Mouse (Mus musculus) monocyte, adult 2 months (primary cell): ENCODE data around the gene Oma1.

Experiments
- DNase-seq, 2 experiments: peaks; one replicate each; pipeline ENCODE4 v3.0.0; 2022; ENCODE audit warnings: low spot score in 2 of 2, low read depth in 1 of 2

Oma1 gene

GRCm38 (mm10) chr4:103313587-103314525 is at the start of gene Oma1:
TSS of gene Oma1 (plus strand) at chr4:103313812.
- peak; percentile 77 to 91 for DNase-seq

DNA sequence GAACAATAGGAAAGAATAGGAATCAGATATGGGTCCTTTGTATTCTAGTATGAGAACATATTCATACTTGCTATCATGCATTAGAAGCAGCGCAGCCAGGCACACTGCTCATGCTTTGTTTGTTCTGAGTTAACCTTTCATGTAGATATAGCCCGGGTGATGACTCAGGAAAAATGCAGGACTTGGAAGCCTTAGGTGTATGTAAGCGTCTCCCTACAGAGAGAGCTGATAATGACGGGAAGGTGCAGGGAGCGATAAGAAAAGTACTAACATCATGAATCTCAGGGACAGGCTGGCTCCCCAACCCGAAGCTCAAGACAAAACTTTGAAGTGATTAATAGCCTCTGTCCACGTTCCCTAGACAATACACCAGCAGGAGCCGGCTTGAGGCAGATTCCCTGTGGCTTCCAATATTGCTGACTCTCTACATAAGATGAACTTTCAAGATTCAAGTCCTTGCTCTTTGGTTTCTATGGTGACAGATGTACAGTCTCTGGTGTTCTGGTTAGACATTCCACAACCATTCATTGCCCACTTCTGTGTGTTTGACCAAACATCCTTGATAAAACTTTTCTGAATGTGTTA is 49.7 kb upstream of the Oma1 start:
- DNase-seq: no peak

DNA sequence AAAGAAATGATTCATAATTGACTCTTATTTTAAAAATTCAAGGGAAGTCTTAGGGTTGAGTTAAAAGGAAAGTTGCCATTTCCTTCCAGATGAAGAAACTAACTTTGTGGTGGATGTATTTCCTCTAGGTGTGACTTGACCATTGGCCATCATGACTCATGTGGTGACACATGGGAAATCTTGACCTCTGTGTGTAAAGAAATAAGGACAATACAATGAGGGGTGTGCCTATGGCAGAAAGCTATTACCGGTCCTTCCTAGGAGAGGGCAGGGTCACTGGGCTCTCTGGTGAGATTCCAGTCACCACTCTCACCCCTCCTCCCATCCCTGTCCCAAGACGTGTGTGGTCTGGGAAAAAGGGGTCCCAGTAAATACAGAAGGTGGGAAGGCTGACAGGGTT is 48.4 kb upstream of the Oma1 start:
- no peak for DNase-seq

- DNase-seq: no peak
These were observed 44.3 kb upstream of the Oma1 start for GRCm38 (mm10) chr4:103269336-103269735.

DNA sequence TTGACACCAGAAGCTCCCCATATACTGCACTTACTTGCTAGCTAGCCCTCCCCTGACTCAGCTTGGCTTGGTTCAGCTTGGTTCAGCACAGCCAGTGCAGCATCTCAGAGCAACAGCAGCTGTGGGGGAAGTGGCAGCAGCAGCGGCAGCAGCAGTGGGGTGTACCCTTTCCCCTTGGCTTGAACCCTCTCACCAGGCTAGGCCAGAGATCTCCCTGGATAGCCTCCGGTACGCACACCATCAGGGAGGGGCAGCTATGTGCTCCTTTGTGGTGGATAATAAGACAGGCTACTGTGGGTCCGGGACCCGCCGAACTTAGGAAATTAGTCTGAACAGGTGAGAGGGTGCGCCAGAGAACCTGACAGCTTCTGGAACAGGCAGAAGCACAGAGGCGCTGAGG is 40.6 kb upstream of the Oma1 start:
- no peak for DNase-seq

DNA sequence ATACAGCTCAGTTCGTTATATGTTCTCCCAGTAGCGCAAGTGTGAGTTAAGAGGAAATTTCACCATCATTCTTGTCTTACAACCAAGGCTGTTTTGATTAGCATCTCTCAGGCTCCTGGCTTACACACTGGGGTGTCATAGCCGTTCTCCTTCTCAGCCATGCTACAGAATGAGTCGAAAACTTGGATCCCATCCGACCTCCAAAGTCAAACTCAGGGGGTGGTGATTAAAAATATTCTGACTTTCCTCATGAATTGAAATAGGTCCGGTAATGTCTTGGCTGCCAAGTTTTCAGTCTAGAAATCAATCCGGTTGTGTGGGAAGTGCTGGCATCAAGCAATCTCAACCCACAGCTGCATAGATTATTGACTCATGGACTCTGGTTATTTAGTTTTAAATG is 25.3 kb upstream of the Oma1 start:
- DNase-seq: no peak

- no peak for DNase-seq
These were observed 22.8 kb upstream of the Oma1 start, which contains the start of gene 4921539E11Rik for GRCm38 (mm10) chr4:103290763-103291162. TSS of gene 4921539E11Rik (minus strand) at chr4:103290863.

- DNase-seq: no peak
These were observed 14.3 kb upstream of the Oma1 start for GRCm38 (mm10) chr4:103299342-103299741.

GRCm38 (mm10) chr4:103303851-103304250 is 9.8 kb upstream of the Oma1 start:
- DNase-seq: no peak

DNA sequence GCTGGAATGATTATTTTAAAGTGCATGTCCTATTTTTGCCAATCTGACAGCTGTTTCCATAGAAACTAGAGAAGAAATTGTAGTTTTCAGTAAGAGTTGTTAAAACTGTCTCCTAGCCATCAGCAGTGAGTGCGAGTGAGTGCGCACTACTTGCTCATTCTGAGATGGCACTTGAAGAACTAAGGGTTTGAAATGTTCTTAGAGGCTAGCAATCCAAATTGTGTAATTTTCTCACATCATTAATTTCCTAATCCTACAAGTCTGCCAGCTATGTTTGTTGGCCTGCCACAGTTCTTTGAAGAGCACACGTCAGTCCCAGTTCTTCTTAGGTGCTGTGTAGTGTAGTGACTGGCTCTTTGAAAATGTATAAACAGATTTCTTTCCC is 906 bp downstream of the Oma1 start:
- DNase-seq: no peak

DNA sequence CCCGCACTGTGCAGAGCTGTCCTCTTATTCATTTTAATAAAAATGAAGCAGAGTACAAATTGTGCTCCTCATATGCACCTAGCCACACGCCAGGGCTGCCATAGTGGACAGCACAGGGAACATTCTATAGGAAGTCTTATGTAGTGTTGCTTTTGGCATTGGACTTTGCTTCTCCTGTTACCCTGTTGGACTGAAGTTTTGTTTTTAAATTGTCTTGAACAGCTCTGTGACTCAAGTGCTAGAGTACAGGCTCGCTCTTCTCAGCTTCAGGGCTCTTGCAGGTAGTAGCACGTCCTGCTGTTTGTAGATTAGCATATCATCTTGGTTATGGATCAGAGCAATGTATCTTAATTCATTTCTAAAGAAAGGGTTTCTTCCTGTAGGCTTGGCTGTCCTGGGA is 2.2 kb downstream of the Oma1 start:
- DNase-seq: no peak

- no peak for DNase-seq
These were observed 7.8 kb downstream of the Oma1 start for GRCm38 (mm10) chr4:103321461-103321860.

DNA sequence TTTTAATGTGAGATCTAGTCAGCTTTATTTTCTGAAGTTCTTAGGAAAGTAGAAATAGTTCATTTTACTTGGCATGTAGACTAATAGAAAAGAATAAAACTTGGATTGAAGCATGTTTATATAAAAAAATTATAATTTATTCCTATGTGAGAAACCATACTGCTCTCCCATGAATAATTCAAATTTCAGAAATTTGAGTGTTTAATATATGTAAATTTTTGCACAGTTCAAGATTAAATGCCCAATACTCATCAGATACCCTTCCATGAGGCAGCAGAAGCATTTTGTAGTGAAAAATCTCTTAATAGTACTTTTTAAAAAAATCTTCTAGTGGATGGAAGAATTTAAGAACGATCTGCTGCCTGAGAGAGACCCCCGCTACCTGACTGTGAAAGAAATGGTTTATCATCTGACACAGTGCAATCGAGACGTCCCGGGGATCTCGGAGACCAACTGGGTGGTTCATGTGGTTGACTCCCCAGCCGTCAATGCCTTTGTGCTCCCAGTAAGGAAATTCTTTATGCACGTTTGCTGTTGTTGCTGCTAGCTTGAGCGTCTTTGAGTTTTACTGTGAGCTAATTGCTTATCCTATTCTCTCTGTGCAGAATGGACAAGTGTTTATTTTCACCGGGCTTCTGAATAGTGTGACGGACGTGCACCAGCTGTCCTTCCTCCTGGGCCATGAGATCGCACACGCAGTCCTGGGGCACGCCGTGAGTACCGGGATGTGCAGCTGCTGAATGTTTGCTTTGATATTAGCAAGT is 11.3 kb downstream of the Oma1 start:
- no peak for DNase-seq

- DNase-seq: no peak
These were observed 13.4 kb downstream of the Oma1 start for GRCm38 (mm10) chr4:103326994-103327393.

DNA sequence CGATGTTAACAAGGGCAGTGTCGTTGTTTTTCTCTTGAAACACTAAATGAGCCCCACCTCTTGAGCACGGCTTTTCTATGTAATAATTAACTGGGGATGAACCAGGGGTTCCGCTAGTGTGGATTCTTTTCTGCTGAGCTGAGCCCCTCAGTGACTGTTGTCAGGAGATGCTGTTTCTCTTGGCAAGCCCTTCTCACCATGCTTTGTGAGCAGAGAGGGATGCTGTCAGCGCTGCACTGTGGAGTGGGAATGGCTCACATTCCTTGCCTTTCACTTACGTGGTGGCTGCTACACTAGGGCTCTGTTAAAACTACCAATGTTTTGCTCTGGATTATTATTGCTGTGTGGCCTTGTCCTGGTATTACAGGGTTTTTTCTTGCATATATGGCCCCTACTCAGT is 15.7 kb downstream of the Oma1 start:
- no peak for DNase-seq

DNA sequence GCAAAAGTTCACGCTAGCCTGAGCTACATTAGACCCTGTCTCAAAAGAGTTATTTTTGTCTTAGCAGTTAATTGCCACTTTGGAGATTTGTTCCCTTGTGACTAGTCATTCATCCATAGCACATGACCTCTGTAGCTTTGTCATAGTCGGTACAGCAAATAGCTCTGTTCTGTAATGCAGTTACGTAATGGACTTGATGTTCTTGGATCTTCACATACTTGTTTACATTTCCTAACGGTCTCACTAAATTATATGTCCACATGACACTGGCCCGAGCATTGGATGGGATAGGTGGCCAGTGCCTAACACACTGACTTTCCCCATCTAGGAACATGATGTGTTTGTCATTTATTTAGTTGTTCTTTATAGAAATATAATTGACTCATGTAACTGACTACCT is 21.5 kb downstream of the Oma1 start:
- DNase-seq: no peak

GRCm38 (mm10) chr4:103340726-103341125 is 27.1 kb downstream of the Oma1 start:
- no peak for DNase-seq

- no peak for DNase-seq
These were observed 28.0 kb downstream of the Oma1 start for GRCm38 (mm10) chr4:103341620-103342019.

- no peak for DNase-seq
These were observed 32.4 kb downstream of the Oma1 start for GRCm38 (mm10) chr4:103346058-103346457.

DNA sequence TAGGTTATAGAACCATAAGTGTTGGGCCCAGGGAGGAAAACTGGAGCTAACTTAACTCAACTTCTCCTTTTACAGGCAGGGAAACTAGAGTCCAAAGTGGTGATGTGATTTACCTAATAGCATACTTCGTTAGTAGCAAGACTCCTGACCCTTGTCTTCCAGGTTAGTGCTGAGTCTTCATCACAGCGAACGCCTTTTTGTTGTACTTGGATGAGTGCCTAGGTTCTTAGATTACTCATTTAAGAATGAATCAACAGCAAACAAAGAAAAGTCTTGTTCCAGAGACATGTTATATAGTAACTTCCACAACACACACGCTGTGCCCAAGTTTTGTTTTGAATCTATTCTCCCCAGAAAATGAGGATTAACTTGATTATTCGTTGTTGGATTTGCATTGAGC is 33.2 kb downstream of the Oma1 start:
- DNase-seq: no peak

GRCm38 (mm10) chr4:103349219-103349618 is 35.6 kb downstream of the Oma1 start:
- no peak for DNase-seq

DNA sequence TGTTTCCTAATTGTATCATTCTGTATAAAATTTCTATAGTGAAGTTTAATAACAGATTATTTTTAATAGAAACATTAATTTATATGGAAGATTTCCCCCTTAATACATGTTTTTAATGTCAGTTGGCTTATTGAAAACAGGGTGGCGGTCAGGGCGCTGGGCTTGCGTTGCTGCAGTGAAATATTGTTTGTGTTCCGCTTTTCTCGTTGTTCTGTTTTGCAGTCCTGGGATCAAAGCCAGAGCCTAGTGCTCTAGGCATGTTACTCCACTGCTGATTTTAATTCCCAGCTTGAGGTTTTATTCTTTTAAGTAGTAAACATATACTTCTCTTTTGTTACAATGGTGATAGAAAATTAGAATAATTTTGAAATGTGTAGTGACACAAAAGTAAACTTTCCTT is 39.3 kb downstream of the Oma1 start:
- no peak for DNase-seq
